Comparison of ENCODE assay signal across 24 mouse cellular contexts in the genomic region with DNA sequence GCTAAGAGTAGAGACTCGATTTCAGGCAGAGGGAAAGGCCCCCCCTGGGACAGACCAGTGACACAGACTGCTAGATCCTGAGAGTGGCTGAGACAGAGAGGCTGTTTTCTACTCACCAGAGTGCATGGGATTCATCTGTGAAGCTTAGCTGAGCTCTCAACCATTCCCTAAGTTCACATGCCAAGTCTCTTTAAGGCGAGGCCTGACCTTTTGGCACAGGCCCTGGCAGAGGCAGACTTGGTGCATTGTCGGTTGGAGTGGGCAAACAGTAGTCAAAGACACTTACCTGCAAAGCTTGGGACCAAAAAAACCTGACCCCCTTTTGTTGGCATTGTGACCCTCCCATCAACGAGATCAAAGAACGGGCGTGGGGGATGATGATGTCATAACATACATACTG. TPM values are rescaled to one million over a fixed set of nuclear protein-coding genes. Genes with fewer than 3 reads are reported as not detected.
A peak's percentile ranks its signal among the peaks of the same experiment; 100 is the strongest.
DNase-seq lines count a peak whose midpoint lies in the region; ATAC-seq and TF ChIP-seq lines count a peak whose summit lies in the region.
"Had no signal": no experiment of that assay in that cellular context is flagged by ENCODE, and none has a peak within 500 bp of the region (broad histone marks: within the 10 kb centered on the region; RNA-seq: fewer than 3 reads in every experiment).

No protein-coding gene starts in this region.

- H3K4me3 ChIP-seq in heart, embryonic 11.5 days (ENCODE audit: low read depth, low read length), result no peak overlapping the region
- no peak overlapping the region for H3K4me3 ChIP-seq in lung, embryonic 16.5 days (ENCODE audit: low read length)
- H3K4me3 ChIP-seq in lung, adult 2 months (replicated peaks; ENCODE audit: extremely low read depth, low read depth, low read length), result no peak overlapping the region
- H3K4me3 ChIP-seq: embryonic facial prominence, embryonic 12.5 days; heart, embryonic 12.5 days; hindbrain, embryonic 12.5 days; layer of hippocampus, adult 2 months; limb, embryonic 12.5 days; myocyte; neural tube, embryonic 13.5 days had no signal

- no peaks in the 10 kb centered on the region for H3K4me1 ChIP-seq in heart, embryonic 11.5 days (ENCODE audit: control insufficient read depth, insufficient read depth, low read length)
- peaks cover 2% of the 10 kb centered on the region; the same call in 1 of the 2 replicates for H3K4me1 ChIP-seq in lung, embryonic 16.5 days (replicated peaks; ENCODE audit: control insufficient read depth, insufficient read depth, low read length)
- no peaks in the 10 kb centered on the region for H3K4me1 ChIP-seq in lung, adult 2 months (ENCODE audit: control insufficient read depth, insufficient read depth, low read length)

- H3K36me3 ChIP-seq in heart, embryonic 11.5 days (ENCODE audit: control insufficient read depth, insufficient read depth, low read length), result no peaks in the 10 kb centered on the region
- H3K36me3 ChIP-seq in lung, embryonic 16.5 days (ENCODE audit: control insufficient read depth, insufficient read depth, low read length), result no peaks in the 10 kb centered on the region
- H3K36me3 ChIP-seq: embryonic facial prominence, embryonic 12.5 days; heart, embryonic 12.5 days; hindbrain, embryonic 12.5 days; limb, embryonic 12.5 days; neural tube, embryonic 13.5 days had no signal

- no peak overlapping the region for H3K9ac ChIP-seq in heart, embryonic 11.5 days (ENCODE audit: low read depth, low read length)
- no peak overlapping the region for H3K9ac ChIP-seq in lung, embryonic 16.5 days (ENCODE audit: low read length)
- H3K9ac ChIP-seq: embryonic facial prominence, embryonic 12.5 days; heart, embryonic 12.5 days; hindbrain, embryonic 12.5 days; limb, embryonic 12.5 days; liver, postnatal 0 days; neural tube, embryonic 13.5 days had no signal

- no peaks in the 10 kb centered on the region for H3K27me3 ChIP-seq in heart, embryonic 11.5 days (ENCODE audit: control insufficient read depth, insufficient read depth, low read length)
- no peaks in the 10 kb centered on the region; the same call in 1 of the 2 replicates for H3K27me3 ChIP-seq in lung, embryonic 16.5 days (ENCODE audit: control insufficient read depth, insufficient read depth, low read depth, low read length)
- H3K27me3 ChIP-seq: embryonic facial prominence, embryonic 12.5 days; heart, embryonic 12.5 days; neural tube, embryonic 13.5 days had no signal

- no peaks in the 10 kb centered on the region for H3K9me3 ChIP-seq in heart, embryonic 11.5 days (replicated peaks; ENCODE audit: control insufficient read depth, low read length)
- no peaks in the 10 kb centered on the region for H3K9me3 ChIP-seq in lung, embryonic 16.5 days (ENCODE audit: control insufficient read depth, low read length)
- H3K9me3 ChIP-seq: embryonic facial prominence, embryonic 12.5 days; heart, embryonic 12.5 days; hindbrain, embryonic 12.5 days; limb, embryonic 12.5 days; neural tube, embryonic 13.5 days had no signal

- DNase-seq in heart, adult 11 months, result peak; percentile 89
- DNase-seq in lung, adult 2 months, result no peak
- peak; percentile 33 for DNase-seq in testis, postnatal 10 days (ENCODE audit: low spot score)
- DNase-seq in testis, postnatal 14 days (ENCODE audit: low spot score), result no peak
- no peak for DNase-seq in right cerebral cortex, adult 18-20 months
- DNase-seq: adrenal gland, adult 8-10 months; cerebellum, adult 2 months; cerebellum, postnatal 25 days; heart, postnatal 10 days; kidney, postnatal 25 days; liver, postnatal 0 days had no signal

- TF ChIP-seq POLR2A in lung, adult 2 months (IDR thresholded peaks at IDR 0.05; ENCODE audit: borderline replicate concordance, extremely low read depth, low read depth, low read length), result no peak

- H3K4me2 ChIP-seq in heart, embryonic 11.5 days, result no peak overlapping the region
- no peak overlapping the region for H3K4me2 ChIP-seq in lung, embryonic 16.5 days (ENCODE audit: low read depth, low read length)
- H3K4me2 ChIP-seq: embryonic facial prominence, embryonic 12.5 days; heart, embryonic 12.5 days; hindbrain, embryonic 12.5 days; limb, embryonic 12.5 days; liver, embryonic 11.5 days; neural tube, embryonic 13.5 days had no signal

- no peak for TF ChIP-seq CTCF in lung, adult 2 months (IDR thresholded peaks at IDR 0.05; ENCODE audit: insufficient read depth, low read length)

- 85% methylated on average over 6 of the region's 6 CpGs for WGBS in heart, embryonic 11.5 days (ENCODE audit: insufficient replicate concordance)
- 46% methylated on average over 6 of the region's 6 CpGs for WGBS in lung, embryonic 16.5 days
- WGBS in lung, adult 2 months, result 63% methylated on average over 6 of the region's 6 CpGs

- no peak overlapping the region for H3K27ac ChIP-seq in heart, embryonic 11.5 days (ENCODE audit: low read depth, low read length)
- no peak overlapping the region for H3K27ac ChIP-seq in lung, embryonic 16.5 days (ENCODE audit: low read length)
- H3K27ac ChIP-seq: embryonic facial prominence, embryonic 12.5 days; hindbrain, embryonic 12.5 days; limb, embryonic 12.5 days; macrophage; neural tube, embryonic 13.5 days had no signal

- no peak for ATAC-seq in heart, embryonic 11.5 days (replicated peaks; ENCODE audit: insufficient number of reproducible peaks, low FRiP score, low TSS enrichment)
- ATAC-seq in lung, embryonic 16.5 days (ENCODE audit: low read depth), result peak; percentile 41; the same call in 1 of the 2 replicates
- ATAC-seq: inflammation-experienced regulatory T-cells, adult 6 months; liver, postnatal 0 days had no signal

RNA-seq across cellular contexts. Expression of a gene that starts 34.0 kb away (rescaled TPM):
- polyA plus RNA-seq in heart, embryonic 11.5 days (2014; fragmentation: Nextera tagmentation; extraction: Ambion mirVana), result 0.11 and 0.25 TPM in 2 replicates
- polyA plus RNA-seq in lung, embryonic 16.5 days (2015; fragmentation: Nextera tagmentation; extraction: Ambion mirVana), result 1.1 TPM in 2 replicates
- polyA plus RNA-seq in lung, adult 2 months (2012; rRNA removed), result 13.6 and 14.5 TPM in 2 replicates
- polyA plus RNA-seq: C2C12 had no signal

Comparison
In these comparisons a context has a peak if more than half of its experiments do, and no peak if none do; other contexts are left out.
1. DNase-seq: peak in heart, adult 11 months (single experiment) and testis, postnatal 10 days (single experiment); none in lung, adult 2 months (single experiment), testis, postnatal 14 days (single experiment) and right cerebral cortex, adult 18-20 months (single experiment).